Mouse (Mus musculus): ENCODE results near the gene Fam24b. TPM values are rescaled to one million over a fixed set of nuclear protein-coding genes. Genes with fewer than 3 reads are reported as not detected.

Fam24b gene
- polyA plus RNA-seq, 1 experiment from 2014 or later, result not detected

GRCm38 (mm10) chr7:131333564-131333963 is 4.2 kb upstream of the Fam24b start, which contains the start of gene Fam24a:
Gene Fam24a, plus strand, starts transcription at chr7:131333864.
- Histone ChIP-seq H3K9me3 (no peaks in the 10 kb centered on the region), H3K9ac (replicated peaks) (no peak within 1 kb of the TSS), H3K27ac (no peak within 1 kb of the TSS), H3K4me1 (replicated peaks) (no peaks in the 10 kb centered on the region; the same call in 1 of the 2 replicates), H3K36me3 (peaks cover 4% of the 10 kb centered on the region; the same call in 1 of the 2 replicates), H3K4me3 (replicated peaks) (no peak within 1 kb of the TSS), H3K4me2 (no peak within 1 kb of the TSS), H3K27me3 (no peaks in the 10 kb centered on the region)
- WGBS, result 50% methylated on average over 1 of the region's 1 CpGs
- no peak for ATAC-seq (ENCODE audit: insufficient number of reproducible peaks, insufficient read depth, low FRiP score, low TSS enrichment, low read depth)

GRCm38 (mm10) chr7:131331688-131332087 is 2.4 kb upstream of the Fam24b start:
- Histone ChIP-seq H3K4me3 (replicated peaks) (no peak overlapping the region), H3K27ac (no peak overlapping the region), H3K9me3 (no peaks in the 10 kb centered on the region), H3K4me1 (replicated peaks) (no peaks in the 10 kb centered on the region), H3K27me3 (no peaks in the 10 kb centered on the region), H3K4me2 (no peak overlapping the region), H3K9ac (replicated peaks) (no peak overlapping the region), H3K36me3 (no peaks in the 10 kb centered on the region)
- no peak for ATAC-seq (ENCODE audit: insufficient number of reproducible peaks, insufficient read depth, low FRiP score, low TSS enrichment, low read depth)
- 78% methylated on average over 2 of the region's 2 CpGs for WGBS

- WGBS, result 90% methylated on average over 5 of the region's 5 CpGs
Observed at GRCm38 (mm10) chr7:131327054-131327453, 2.3 kb downstream of the Fam24b start.

GRCm38 (mm10) chr7:131322192-131322591 is 7.1 kb downstream of the Fam24b start, which contains the start of gene Cuzd1:
Gene Cuzd1, minus strand, starts transcription at chr7:131322292.
- H3K27me3 ChIP-seq, result no peaks in the 10 kb centered on the region
- H3K9me3 ChIP-seq, result no peaks in the 10 kb centered on the region
- WGBS, result 93% methylated on average over 2 of the region's 2 CpGs
- H3K27ac ChIP-seq, result no peak within 1 kb of the TSS
- H3K36me3 ChIP-seq, result no peaks in the 10 kb centered on the region
- no peaks in the 10 kb centered on the region for H3K4me1 ChIP-seq (replicated peaks)
- no peak within 1 kb of the TSS for H3K9ac ChIP-seq (replicated peaks)
- no peak within 1 kb of the TSS for H3K4me3 ChIP-seq (replicated peaks)
- no peak for ATAC-seq (ENCODE audit: insufficient number of reproducible peaks, insufficient read depth, low FRiP score, low TSS enrichment, low read depth)
- no peak within 1 kb of the TSS for H3K4me2 ChIP-seq

More at GRCm38 (mm10) chr7:131327054-131327453, 2.3 kb downstream of the Fam24b start:
- Histone ChIP-seq H3K9me3 (no peaks in the 10 kb centered on the region), H3K4me3 (replicated peaks) (no peak overlapping the region), H3K27me3 (no peaks in the 10 kb centered on the region), H3K27ac (no peak overlapping the region), H3K4me1 (replicated peaks) (no peaks in the 10 kb centered on the region), H3K36me3 (no peaks in the 10 kb centered on the region), H3K4me2 (no peak overlapping the region), H3K9ac (replicated peaks) (no peak overlapping the region)
- no peak for ATAC-seq (ENCODE audit: insufficient number of reproducible peaks, insufficient read depth, low FRiP score, low TSS enrichment, low read depth)

GRCm38 (mm10) chr7:131318340-131318739 is 11.0 kb downstream of the Fam24b start:
- no peaks in the 10 kb centered on the region for H3K4me1 ChIP-seq (replicated peaks)
- no peaks in the 10 kb centered on the region; the same call in 1 of the 2 replicates for H3K27me3 ChIP-seq
- no peaks in the 10 kb centered on the region for H3K9me3 ChIP-seq
- no peak for ATAC-seq (ENCODE audit: insufficient number of reproducible peaks, insufficient read depth, low FRiP score, low TSS enrichment, low read depth)
- no peak overlapping the region for H3K4me3 ChIP-seq (replicated peaks)
- no peaks in the 10 kb centered on the region for H3K36me3 ChIP-seq
- no peak overlapping the region for H3K4me2 ChIP-seq
- H3K27ac ChIP-seq, result no peak overlapping the region
- WGBS, result 83% methylated on average over 5 of the region's 7 CpGs
- no peak overlapping the region for H3K9ac ChIP-seq (replicated peaks)

- WGBS, result 61% methylated on average over 12 of the region's 12 CpGs
- no peaks in the 10 kb centered on the region for H3K4me1 ChIP-seq (replicated peaks)
- no peaks in the 10 kb centered on the region; the same call in 1 of the 2 replicates for H3K27me3 ChIP-seq
- no peak for ATAC-seq (ENCODE audit: insufficient number of reproducible peaks, insufficient read depth, low FRiP score, low TSS enrichment, low read depth)
- H3K27ac ChIP-seq, result no peak overlapping the region
- H3K36me3 ChIP-seq, result no peaks in the 10 kb centered on the region
- H3K9ac ChIP-seq (replicated peaks), result no peak overlapping the region
- no peaks in the 10 kb centered on the region for H3K9me3 ChIP-seq
- H3K4me2 ChIP-seq, result no peak overlapping the region
- H3K4me3 ChIP-seq (replicated peaks), result no peak overlapping the region
Observed at GRCm38 (mm10) chr7:131317587-131317986, 11.7 kb downstream of the Fam24b start.

GRCm38 (mm10) chr7:131314493-131314892 is 14.8 kb downstream of the Fam24b start:
- H3K27ac ChIP-seq, result no peak overlapping the region
- no peaks in the 10 kb centered on the region for H3K9me3 ChIP-seq
- no peak overlapping the region for H3K9ac ChIP-seq (replicated peaks)
- 79% methylated on average over 7 of the region's 7 CpGs for WGBS
- H3K4me3 ChIP-seq (replicated peaks), result no peak overlapping the region
- no peak for ATAC-seq (ENCODE audit: insufficient number of reproducible peaks, insufficient read depth, low FRiP score, low TSS enrichment, low read depth)
- H3K36me3 ChIP-seq, result no peaks in the 10 kb centered on the region
- no peak overlapping the region for H3K4me2 ChIP-seq
- no peaks in the 10 kb centered on the region for H3K4me1 ChIP-seq (replicated peaks)
- H3K27me3 ChIP-seq, result no peaks in the 10 kb centered on the region; the same call in 1 of the 2 replicates

GRCm38 (mm10) chr7:131306733-131307132 is 22.6 kb downstream of the Fam24b start:
- Histone ChIP-seq H3K9me3 (no peaks in the 10 kb centered on the region), H3K4me1 (replicated peaks) (no peaks in the 10 kb centered on the region), H3K27me3 (no peaks in the 10 kb centered on the region), H3K4me2 (no peak overlapping the region), H3K4me3 (replicated peaks) (no peak overlapping the region), H3K36me3 (no peaks in the 10 kb centered on the region), H3K9ac (replicated peaks) (no peak overlapping the region), H3K27ac (no peak overlapping the region)
- ATAC-seq (ENCODE audit: insufficient number of reproducible peaks, insufficient read depth, low FRiP score, low TSS enrichment, low read depth), result no peak
- 85% methylated on average over 5 of the region's 5 CpGs for WGBS

GRCm38 (mm10) chr7:131303340-131303739 is 26.0 kb downstream of the Fam24b start:
- WGBS, result 77% methylated on average over 8 of the region's 8 CpGs
- no peaks in the 10 kb centered on the region for H3K4me1 ChIP-seq (replicated peaks)
- H3K4me2 ChIP-seq, result no peak overlapping the region
- no peaks in the 10 kb centered on the region for H3K36me3 ChIP-seq
- no peaks in the 10 kb centered on the region for H3K9me3 ChIP-seq
- H3K27me3 ChIP-seq, result no peaks in the 10 kb centered on the region
- ATAC-seq (ENCODE audit: insufficient number of reproducible peaks, insufficient read depth, low FRiP score, low TSS enrichment, low read depth), result no peak
- H3K4me3 ChIP-seq (replicated peaks), result no peak overlapping the region
- H3K9ac ChIP-seq (replicated peaks), result no peak overlapping the region
- no peak overlapping the region for H3K27ac ChIP-seq

GRCm38 (mm10) chr7:131297151-131297550 is 32.2 kb downstream of the Fam24b start:
- Histone ChIP-seq H3K4me1 (replicated peaks) (no peaks in the 10 kb centered on the region), H3K27ac (no peak overlapping the region), H3K36me3 (no peaks in the 10 kb centered on the region), H3K9ac (replicated peaks) (no peak overlapping the region), H3K4me2 (no peak overlapping the region), H3K4me3 (replicated peaks) (no peak overlapping the region), H3K27me3 (no peaks in the 10 kb centered on the region), H3K9me3 (no peaks in the 10 kb centered on the region)
- 77% methylated on average over 8 of the region's 8 CpGs for WGBS
- no peak for ATAC-seq (ENCODE audit: insufficient number of reproducible peaks, insufficient read depth, low FRiP score, low TSS enrichment, low read depth)
